Mouse (Mus musculus) layer of hippocampus, adult 9-10 months (tissue): Measurements from ENCODE around the gene Gnai3.

Experiments
- DNase-seq: peaks from one replicate; pipeline ENCODE4 v3.0.0; 2022; ENCODE audit warnings: low spot score

The Gnai3 gene

GRCm38 (mm10) chr3:108111320-108111719 is 34.6 kb downstream of the Gnai3 start:
- no peak for DNase-seq

DNA sequence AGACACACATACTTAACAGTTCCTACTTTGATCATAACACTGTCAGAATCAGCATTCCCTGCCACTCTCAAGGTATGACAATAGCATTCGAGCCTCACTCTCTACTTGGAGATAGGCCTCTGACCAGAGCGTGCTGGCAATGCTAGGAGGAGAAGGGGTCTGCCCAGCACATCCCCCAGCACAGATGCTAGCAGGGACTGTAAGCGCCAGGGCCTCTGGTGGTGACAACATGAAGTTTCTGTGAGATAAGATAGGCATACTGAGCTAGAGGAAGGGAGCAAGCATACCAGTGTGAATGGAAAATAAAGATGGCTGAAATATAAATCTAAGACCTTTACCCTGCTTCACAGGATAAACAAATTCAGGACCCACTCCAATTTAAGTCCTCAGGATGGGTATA is 40.7 kb downstream of the Gnai3 start:
- no peak for DNase-seq

DNA sequence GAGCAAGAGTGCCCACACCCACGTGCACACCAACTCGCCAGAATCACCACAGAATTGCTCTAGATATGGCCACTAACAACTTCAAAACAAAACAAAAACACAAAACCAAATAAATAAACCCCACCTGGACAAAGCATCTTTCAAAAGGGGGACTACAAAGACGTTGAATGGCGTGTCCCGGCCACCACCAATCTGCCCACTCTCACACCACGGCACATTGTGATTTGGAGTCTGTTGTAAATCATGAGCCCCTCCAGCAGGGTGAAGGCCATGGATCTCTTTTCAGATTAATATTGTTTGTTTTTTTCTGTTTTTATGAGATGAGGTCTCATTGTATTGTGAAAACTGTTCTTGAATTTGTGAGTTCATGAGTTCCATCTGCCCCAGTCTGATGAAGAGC is 43.9 kb downstream of the Gnai3 start:
- no peak for DNase-seq

- no peak for DNase-seq
Observed at GRCm38 (mm10) chr3:108101594-108101993, 44.4 kb downstream of the Gnai3 start.

DNA sequence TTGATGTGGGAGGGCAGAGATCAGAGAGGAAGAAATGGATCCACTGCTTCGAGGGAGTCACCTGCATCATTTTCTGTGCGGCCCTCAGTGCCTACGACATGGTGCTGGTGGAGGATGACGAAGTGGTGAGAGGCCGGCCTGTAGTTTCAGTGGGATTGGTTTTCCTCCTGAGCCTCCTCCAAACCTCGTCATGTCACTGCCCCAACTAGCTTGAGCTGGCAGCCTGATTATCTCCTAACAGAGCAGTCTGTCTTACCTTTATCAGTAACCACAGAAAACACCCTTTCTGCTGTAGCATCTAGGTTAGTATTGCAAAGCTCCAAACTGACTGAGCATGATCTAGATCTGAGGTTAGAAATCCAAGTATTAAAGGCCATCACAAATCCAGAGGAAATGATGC is 47.6 kb downstream of the Gnai3 start:
- no peak for DNase-seq

DNA sequence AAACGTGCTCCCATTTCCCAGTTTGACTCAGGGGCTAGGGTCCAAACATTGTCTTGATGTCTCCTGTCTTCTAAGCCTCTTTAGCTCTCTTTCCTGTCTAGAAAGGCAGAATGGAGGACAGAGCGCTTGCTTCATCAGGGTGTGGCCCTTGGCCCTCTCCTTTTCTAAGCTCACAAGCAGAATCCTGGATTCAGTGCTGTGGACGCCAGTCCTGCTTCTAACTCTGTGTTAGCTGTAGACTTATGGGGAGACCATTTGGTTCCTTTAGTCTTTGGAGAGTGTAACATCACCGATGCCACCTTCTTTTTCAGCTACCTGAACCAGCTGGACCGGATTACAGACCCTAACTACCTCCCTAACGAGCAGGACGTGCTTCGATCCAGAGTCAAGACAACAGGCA is 48.3 kb downstream of the Gnai3 start:
- DNase-seq = no peak

DNA sequence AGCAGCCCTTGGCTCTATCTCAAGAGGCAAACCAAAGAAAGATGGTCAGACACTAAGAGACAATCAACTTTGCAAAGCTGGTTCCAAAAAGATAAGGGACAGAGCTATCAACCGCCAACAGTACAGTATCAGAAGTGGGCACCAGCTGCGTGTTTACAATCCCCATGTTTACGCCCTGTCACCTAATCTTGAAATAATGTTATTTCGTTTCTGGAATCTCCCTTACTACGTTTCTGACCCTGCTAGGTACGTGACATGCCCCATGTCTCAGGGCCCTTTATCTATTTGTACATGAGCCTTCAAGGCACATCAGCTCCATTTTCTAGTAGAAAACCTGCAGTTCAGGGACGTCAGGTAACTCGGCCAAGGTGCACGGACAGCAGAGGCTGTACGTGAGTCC is 49.2 kb downstream of the Gnai3 start:
- no peak for DNase-seq

- no peak for DNase-seq
Observed at GRCm38 (mm10) chr3:108096226-108096625, 49.7 kb downstream of the Gnai3 start.

GRCm38 (mm10) chr3:108094976-108095760 is 50.8 kb downstream of the Gnai3 start:
- no peak for DNase-seq

- DNase-seq = no peak
Observed at GRCm38 (mm10) chr3:108094146-108094545, 51.8 kb downstream of the Gnai3 start.

- DNase-seq = no peak
Observed at GRCm38 (mm10) chr3:108093306-108093705, 52.6 kb downstream of the Gnai3 start.

DNA sequence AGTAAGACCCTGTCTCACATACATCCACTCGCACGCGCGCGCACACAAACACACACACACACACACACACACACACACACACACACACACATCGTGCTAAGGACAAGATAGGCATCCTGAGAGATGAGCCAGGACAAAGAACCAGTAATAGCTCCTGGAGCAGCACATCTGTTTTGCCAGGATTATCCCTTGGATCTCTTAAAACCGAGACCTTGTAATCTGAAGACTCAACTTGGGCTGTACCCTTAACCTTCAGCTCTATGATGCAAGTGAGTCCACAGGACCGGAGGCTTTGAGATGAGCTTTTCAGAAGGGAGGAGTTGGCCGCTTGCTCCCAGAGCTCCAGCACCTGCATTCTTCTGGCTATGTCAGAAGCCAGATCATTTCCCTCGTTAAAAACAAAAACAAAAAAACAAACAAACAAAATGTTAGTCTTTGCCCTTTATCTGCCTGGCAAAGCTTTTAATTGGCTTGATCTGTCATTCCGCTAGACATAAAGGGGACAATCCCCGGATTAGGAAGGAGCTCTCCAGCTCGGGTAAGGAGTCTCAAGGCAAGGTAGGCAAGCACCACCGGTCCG is 53.3 kb downstream of the Gnai3 start, which contains the start of gene Gnat2:
Gnat2 (plus strand) TSS at position 254 of the 580 bp plus-strand sequence.
- DNase-seq = no peak

DNA sequence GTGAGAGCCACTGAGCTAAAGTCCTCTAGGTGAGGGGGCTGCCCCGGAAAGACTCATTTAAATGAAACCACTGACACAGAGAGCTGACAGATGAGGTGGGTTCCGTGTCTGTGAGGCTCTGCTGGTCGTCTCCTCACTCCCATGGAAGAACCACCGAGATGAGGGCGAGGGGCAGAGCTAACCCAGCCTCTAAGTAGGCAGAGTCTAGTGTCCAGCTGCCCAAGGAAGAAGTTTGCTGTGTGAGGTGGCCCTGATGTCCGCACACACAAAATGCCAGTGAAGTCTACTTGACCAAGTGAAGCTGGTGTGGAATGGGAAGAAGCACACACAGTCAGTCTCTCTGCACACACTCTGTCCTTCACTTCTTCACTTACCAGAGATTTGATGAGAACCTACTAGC is 53.9 kb downstream of the Gnai3 start:
- no peak for DNase-seq

DNA sequence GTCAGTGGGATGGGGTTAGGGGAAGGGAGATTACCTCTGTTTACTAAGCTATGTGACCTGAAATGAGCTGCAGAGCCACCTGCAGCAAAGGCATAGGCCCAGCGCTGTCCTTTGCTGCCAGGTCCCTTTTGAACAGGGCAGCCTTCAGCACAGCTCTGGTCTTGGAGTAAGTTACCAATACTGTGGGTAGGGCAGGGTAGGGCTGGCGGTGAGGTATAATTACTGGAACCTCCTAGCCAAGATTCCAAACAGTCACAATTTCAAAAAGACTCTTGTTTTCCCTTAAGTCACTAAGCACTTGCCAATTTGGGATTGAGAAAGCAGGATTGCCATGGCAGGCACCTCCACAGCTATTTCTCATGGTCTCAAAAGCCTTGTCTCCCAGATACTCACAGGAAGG is 55.4 kb downstream of the Gnai3 start:
- no peak for DNase-seq

- DNase-seq = no peak
Observed at GRCm38 (mm10) chr3:108089916-108090315, 56.0 kb downstream of the Gnai3 start.

DNA sequence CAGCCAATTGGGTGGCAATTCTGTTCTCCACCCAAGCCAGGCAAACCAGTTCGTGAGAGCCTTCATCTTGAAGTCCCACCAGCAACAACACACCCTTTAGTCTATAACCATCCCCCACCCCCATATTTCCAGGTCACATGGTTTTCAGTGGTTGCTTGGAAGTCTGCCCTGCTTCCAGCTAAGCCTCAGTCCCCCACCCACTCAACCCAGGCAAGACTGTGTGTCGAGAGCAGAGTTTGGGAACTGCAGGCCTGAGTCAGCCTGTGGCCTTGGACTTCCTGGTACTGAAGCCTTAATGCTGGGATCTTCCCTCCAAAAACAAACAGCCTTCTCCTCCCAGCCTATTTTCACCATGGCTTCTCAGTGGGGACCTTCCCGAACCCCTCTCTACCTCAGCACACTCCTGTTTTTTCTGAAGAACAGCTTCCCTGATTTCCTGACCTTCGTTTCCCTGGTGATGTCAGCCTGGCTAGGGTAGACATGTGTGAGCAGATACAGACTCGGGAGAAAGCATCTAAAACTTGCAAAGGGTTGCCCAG is 57.0 kb downstream of the Gnai3 start:
- no peak for DNase-seq

DNA sequence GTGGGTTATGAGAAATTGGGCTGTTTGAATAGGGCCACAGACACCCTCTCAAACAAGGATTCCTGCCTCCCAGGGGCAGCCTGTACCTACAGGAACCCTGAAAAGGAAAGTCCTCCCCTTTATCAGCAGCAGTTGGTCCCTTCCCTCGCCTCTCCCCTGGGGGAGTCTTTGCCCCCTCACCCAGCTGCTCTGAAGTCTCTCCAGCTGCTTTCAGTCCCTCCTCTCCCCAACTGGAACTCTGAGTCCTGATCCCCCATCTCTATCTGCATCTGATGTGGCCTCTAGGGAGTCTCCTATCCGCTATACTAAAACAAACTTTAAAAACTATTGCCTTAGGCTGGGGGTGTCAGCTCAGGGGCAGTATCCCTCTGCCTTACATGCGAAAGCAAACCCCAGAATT is 58.6 kb downstream of the Gnai3 start:
- no peak for DNase-seq

DNA sequence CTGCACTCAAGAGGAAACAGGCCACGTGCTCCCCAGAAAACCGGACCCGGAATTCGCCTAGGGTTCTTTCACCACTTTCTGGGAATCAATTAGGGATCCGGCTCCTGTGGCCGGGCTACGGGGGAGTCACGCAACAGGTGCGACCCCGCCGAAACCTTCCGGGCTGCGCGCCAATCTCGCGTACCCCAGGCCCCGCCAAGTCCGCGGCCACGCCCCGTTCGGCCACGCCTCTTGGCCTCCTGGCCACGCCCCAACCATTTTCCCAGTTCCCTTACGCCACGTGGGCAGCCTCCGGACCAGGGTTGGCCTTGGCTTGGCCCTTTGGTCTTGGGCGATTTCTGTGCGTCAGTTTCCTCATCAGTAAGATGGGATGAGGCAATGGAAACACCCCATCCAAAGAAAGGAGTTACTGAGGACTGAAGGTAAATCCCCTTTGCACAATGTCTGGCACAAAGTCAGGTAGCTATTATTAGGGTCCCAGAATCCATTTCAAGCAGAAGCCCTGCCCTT is 59.4 kb downstream of the Gnai3 start, which contains the start of gene Ampd2:
Ampd2 (minus strand) TSS at position 182 of the 510 bp plus-strand sequence.
- DNase-seq = no peak

GRCm38 (mm10) chr3:108085721-108086469 is 60.1 kb downstream of the Gnai3 start:
- DNase-seq = no peak

DNA sequence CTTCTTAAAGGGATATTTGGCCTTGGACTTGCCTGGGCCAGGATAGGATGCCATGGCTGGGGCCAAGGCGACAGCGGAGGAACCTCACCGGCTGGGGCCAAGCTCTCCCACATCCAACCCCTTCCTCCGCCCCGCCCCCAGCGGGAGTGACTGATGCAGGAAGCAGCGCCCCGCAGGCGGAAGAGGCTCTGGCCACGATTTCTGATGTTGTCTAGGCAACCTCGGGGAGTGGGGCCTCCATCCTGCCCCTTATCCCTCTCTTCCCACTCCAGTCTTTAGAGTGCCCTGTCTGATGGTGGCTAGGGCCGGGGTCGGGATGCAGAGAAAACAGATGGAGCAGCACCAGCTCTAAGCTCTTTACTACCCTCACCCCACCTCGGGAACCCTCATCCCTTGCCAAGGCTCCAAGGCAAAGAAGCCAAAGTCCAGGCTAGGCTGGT is 60.6 kb downstream of the Gnai3 start:
- DNase-seq = peak; percentile 65

DNA sequence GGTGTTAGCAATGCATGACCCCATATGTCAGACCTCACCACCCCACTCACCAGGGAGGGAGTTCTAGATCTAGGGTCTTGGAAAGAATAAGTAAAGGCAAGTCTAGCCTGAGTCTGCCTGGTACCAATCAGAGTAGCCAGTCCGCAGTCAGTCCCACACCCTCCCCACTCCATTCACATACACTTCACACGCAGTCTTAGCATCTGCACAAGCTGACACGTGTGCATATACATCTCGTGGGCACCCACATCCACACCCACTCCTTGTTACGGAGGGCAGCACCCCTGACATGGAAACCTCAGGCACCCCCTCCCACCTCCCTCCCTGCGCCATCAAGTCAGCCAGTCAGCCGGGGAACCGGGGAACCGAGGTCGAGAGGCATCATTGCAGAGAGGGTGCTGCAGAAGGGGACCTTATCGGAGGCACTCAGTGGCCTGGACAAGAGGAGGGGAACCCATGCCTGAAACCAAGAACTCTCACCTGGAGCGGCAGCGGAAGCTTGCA is 61.1 kb downstream of the Gnai3 start:
- DNase-seq = no peak

DNA sequence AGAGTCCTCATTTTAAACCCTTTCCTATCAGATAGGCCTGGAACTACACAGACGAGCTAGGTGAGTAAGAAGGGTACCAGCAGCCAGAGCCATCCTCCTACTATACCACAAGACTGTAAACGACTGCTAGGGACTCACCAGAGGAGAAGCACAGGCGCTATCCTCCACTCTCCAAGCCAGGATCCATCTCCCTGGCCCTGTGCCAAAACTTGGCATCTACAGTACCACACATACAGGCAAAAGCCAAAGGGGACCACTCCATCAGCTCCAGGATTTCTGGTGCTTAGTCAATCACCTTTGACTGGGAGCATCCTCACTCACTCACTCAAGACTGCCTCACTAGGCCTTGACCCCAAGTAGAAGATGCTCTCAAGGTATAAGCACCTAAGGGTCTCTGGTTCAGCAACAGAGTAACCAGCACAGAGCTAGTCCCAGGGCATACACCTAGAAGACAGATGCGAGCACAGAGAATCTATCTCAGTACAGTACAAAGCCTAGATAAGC is 62.0 kb downstream of the Gnai3 start:
- DNase-seq = no peak
